ENCODE assay signal across 10 mouse cellular contexts in genomic region chr19:46135789-46136638, GRCm38 (mm10). TPM values are rescaled to one million over a fixed set of nuclear protein-coding genes. Genes with fewer than 3 reads are reported as not detected.
DNase-seq lines count a peak whose midpoint lies in the region; ATAC-seq and TF ChIP-seq lines count a peak whose summit lies in the region.
"Had no signal": no experiment of that assay in that cellular context is flagged by ENCODE, and none has a peak within 500 bp of the region (broad histone marks: within the 10 kb centered on the region; RNA-seq: fewer than 3 reads in every experiment).

No protein-coding gene starts in this region.

- H3K36me3 ChIP-seq in intestine, embryonic 15.5 days = no peaks in the 10 kb centered on the region
- H3K36me3 ChIP-seq in liver, embryonic 14.5 days (replicated peaks; ENCODE audit: control insufficient read depth, insufficient read depth, low read depth) = no peaks in the 10 kb centered on the region
- H3K36me3 ChIP-seq: G1E had no signal

- peak overlapping the region; percentile 100 for H3K4me2 ChIP-seq in intestine, embryonic 15.5 days (replicated peaks)
- peak overlapping the region; percentile 66 for H3K4me2 ChIP-seq in liver, embryonic 14.5 days (ENCODE audit: low read depth)

- H3K27ac ChIP-seq in layer of hippocampus, adult 2 months = no peak overlapping the region
- no peak overlapping the region for H3K27ac ChIP-seq in intestine, embryonic 15.5 days
- H3K27ac ChIP-seq in liver, embryonic 14.5 days = no peak overlapping the region
- H3K27ac ChIP-seq: macrophage had no signal

- H3K27me3 ChIP-seq in intestine, embryonic 15.5 days (replicated peaks) = peaks cover 66% of the 10 kb centered on the region
- H3K27me3 ChIP-seq in liver, embryonic 14.5 days (ENCODE audit: control insufficient read depth, insufficient read depth, low read length) = peaks cover 89% of the 10 kb centered on the region

- H3K9me3 ChIP-seq in intestine, embryonic 15.5 days = no peaks in the 10 kb centered on the region
- H3K9me3 ChIP-seq in liver, embryonic 14.5 days (ENCODE audit: control insufficient read depth, low read length) = no peaks in the 10 kb centered on the region

- TF ChIP-seq EP300 in liver, embryonic 14.5 days (IDR thresholded peaks at IDR 0.05; ENCODE audit: low read depth) = no peak

- H3K4me1 ChIP-seq in intestine, embryonic 15.5 days (replicated peaks) = peaks cover 25% of the 10 kb centered on the region
- H3K4me1 ChIP-seq in liver, embryonic 14.5 days (replicated peaks; ENCODE audit: control insufficient read depth in 2 of 2, insufficient read depth in 2 of 2, low read length in 1 of 2) = peaks cover 6 to 8% of the 10 kb centered on the region in 2 experiments

- 1% methylated on average over 79 of the region's 79 CpGs for WGBS in intestine, embryonic 15.5 days
- 1% methylated on average over 77 of the region's 79 CpGs for WGBS in liver, embryonic 14.5 days (ENCODE audit: insufficient replicate concordance)

- DNase-seq in layer of hippocampus, adult 2 months (ENCODE audit: low spot score in 2 of 2) = no peak
- DNase-seq in layer of hippocampus, adult 11-12 months (ENCODE audit: low spot score) = no peak
- DNase-seq in cerebellum, postnatal 36 days = peak; percentile 51 to 56
- DNase-seq in gastrocnemius, postnatal 4 days (ENCODE audit: low spot score in 2 of 2) = peak; percentile 45 to 70
- peak in 1 of 3 experiments; percentile 40 for DNase-seq in liver, embryonic 14.5 days (ENCODE audit: low read depth in 3 of 3, low spot score in 3 of 3)
- peak; percentile 81 for DNase-seq in neural tube, embryonic 10.5 days (ENCODE audit: extremely low spot score, low spot score)
- DNase-seq in testis, postnatal 10 days (ENCODE audit: low spot score) = peak; percentile 66

- H3K4me3 ChIP-seq in layer of hippocampus, adult 2 months = peak overlapping the region; percentile 60
- peak overlapping the region; percentile 54 for H3K4me3 ChIP-seq in intestine, embryonic 15.5 days (replicated peaks)
- H3K4me3 ChIP-seq in liver, embryonic 14.5 days (ENCODE audit: insufficient read depth in 1 of 2, low read depth in 2 of 2, low read length in 2 of 2) = peak overlapping the region; percentile 8 to 52; a peak in 3 of 4 replicates

- H3K9ac ChIP-seq in intestine, embryonic 15.5 days = peak overlapping the region; percentile 50
- H3K9ac ChIP-seq in liver, embryonic 14.5 days (replicated peaks) = no peak overlapping the region; the same call in 1 of the 2 replicates

- peak; percentile 56 for TF ChIP-seq CTCF in layer of hippocampus, adult 2 months (conservative IDR thresholded peaks at IDR 0.05)
- TF ChIP-seq CTCF in liver, embryonic 14.5 days (IDR thresholded peaks at IDR 0.05; ENCODE audit: low read depth) = peak; percentile 75

- ATAC-seq in intestine, embryonic 15.5 days = peak; percentile 65
- peak; percentile 48; the same call in 1 of the 2 replicates for ATAC-seq in liver, embryonic 14.5 days (ENCODE audit: insufficient read depth)

RNA-seq across cellular contexts. Expression of gene Elovl3, which starts 4.3 kb away (rescaled TPM):
- not detected for total RNA-seq in layer of hippocampus, adult 2 months (2021)
- not detected for total RNA-seq in gastrocnemius, postnatal 4 days (2021)
- not detected in 2 replicates for polyA plus RNA-seq in intestine, embryonic 15.5 days (2015; fragmentation: Nextera tagmentation; extraction: Ambion mirVana)
- polyA plus RNA-seq in liver, embryonic 14.5 days (2012; rRNA removed) = 0.02 TPM in 1 of 2 replicates, not detected in the other
- polyA plus RNA-seq in liver, embryonic 14.5 days (2014; fragmentation: Nextera tagmentation; extraction: Ambion mirVana) = not detected in 2 replicates
- total RNA-seq: G1E had no signal
- polyA plus RNA-seq: G1E, macrophage had no signal

RNA-seq across cellular contexts. Expression of gene Pitx3, which starts 12.1 kb away (rescaled TPM):
- total RNA-seq in layer of hippocampus, adult 2 months (2021) = not detected
- total RNA-seq in gastrocnemius, postnatal 4 days (2021) = 10 to 100 TPM; 32.2 to 36.1 TPM
- not detected in 2 replicates for polyA plus RNA-seq in intestine, embryonic 15.5 days (2015; fragmentation: Nextera tagmentation; extraction: Ambion mirVana)
- not detected in 2 replicates for polyA plus RNA-seq in liver, embryonic 14.5 days (2012; rRNA removed)
- not detected in 2 replicates for polyA plus RNA-seq in liver, embryonic 14.5 days (2014; fragmentation: Nextera tagmentation; extraction: Ambion mirVana)
- total RNA-seq: G1E had no signal
- polyA plus RNA-seq: G1E, macrophage had no signal

RNA-seq across cellular contexts. Expression of gene Gbf1, which starts 16.3 kb away (rescaled TPM):
- total RNA-seq in layer of hippocampus, adult 2 months (2021) = 10 to 100 TPM; 83.2 to 94.5 TPM
- 10 to 100 TPM; 76.4 to 86.9 TPM for total RNA-seq in gastrocnemius, postnatal 4 days (2021)
- polyA plus RNA-seq in intestine, embryonic 15.5 days (2015; fragmentation: Nextera tagmentation; extraction: Ambion mirVana) = 49.6 and 50.0 TPM in 2 replicates
- 14.6 and 17.4 TPM in 2 replicates for polyA plus RNA-seq in liver, embryonic 14.5 days (2012; rRNA removed)
- 11.2 and 14.0 TPM in 2 replicates for polyA plus RNA-seq in liver, embryonic 14.5 days (2014; fragmentation: Nextera tagmentation; extraction: Ambion mirVana)

Comparison
In these comparisons a context has a peak if more than half of its experiments do, and no peak if none do; other contexts are left out.
1. DNase-seq: peak in cerebellum, postnatal 36 days (2 of 2), gastrocnemius, postnatal 4 days (2 of 2), neural tube, embryonic 10.5 days (single experiment) and testis, postnatal 10 days (single experiment); none in layer of hippocampus, adult 2 months (0 of 2) and layer of hippocampus, adult 11-12 months (single experiment).
2. RNA of gene Pitx3, which starts 12.1 kb away (total RNA-seq): 32.2 to 36.1 TPM in gastrocnemius, postnatal 4 days; not detected in layer of hippocampus, adult 2 months; every median in the first group is over 10 times any median in the second.
3. Peak in every context shown above with its lines, with median percentiles within 50 percentile points of each other: H3K4me3 ChIP-seq.